Mouse (Mus musculus): ENCODE measurements at regions not wholly inside any gene's neighbourhood (a gene's known extent, or its start where the extent isn't known, plus 50 kb on each side); places are given as distances from the start of the nearest gene placed in this dataset.

DNA sequence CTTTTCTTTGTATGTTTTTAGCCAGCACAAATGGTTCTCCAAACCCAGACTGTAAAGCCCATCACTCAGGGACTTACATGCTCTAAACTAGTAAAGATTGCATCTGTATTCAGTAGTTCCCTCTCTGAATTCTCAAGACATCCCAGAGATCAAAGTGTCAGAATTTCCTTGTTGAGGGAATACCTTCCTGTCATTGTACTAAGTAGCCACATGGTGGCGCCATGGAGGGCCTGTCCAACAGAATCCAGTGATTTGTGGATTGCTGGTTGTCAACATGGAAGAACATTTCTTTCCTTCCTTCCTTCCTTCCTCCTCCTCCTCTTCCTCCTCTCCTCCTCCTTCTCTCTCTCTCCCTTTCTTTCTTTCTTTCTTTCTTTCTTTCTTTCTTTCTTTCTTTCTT is 93.6 kb upstream of the Trpm1 start:
- Histone ChIP-seq H3K4me1 (ENCODE audit: control insufficient read depth, insufficient read depth, insufficient read length, low read length) (peaks cover 14% of the 10 kb centered on the region), H3K36me3 (ENCODE audit: control insufficient read depth, insufficient read depth, low read length) (no peaks in the 10 kb centered on the region), H3K4me3 (ENCODE audit: low read depth, low read length) (no peak overlapping the region), H3K27me3 (ENCODE audit: control insufficient read depth, insufficient read depth, low read length) (no peaks in the 10 kb centered on the region), H3K27ac (ENCODE audit: insufficient read depth, low read depth, low read length) (no peak overlapping the region)
- 4% methylated on average over 1 of the region's 1 CpGs for WGBS
- no peak for TF ChIP-seq CTCF (IDR thresholded peaks at IDR 0.05; ENCODE audit: extremely low read depth, insufficient read length, insufficient replicate concordance, low read depth, low read length)
- no peak for TF ChIP-seq POLR2A (IDR thresholded peaks at IDR 0.05; ENCODE audit: low read depth, low read length)

DNA sequence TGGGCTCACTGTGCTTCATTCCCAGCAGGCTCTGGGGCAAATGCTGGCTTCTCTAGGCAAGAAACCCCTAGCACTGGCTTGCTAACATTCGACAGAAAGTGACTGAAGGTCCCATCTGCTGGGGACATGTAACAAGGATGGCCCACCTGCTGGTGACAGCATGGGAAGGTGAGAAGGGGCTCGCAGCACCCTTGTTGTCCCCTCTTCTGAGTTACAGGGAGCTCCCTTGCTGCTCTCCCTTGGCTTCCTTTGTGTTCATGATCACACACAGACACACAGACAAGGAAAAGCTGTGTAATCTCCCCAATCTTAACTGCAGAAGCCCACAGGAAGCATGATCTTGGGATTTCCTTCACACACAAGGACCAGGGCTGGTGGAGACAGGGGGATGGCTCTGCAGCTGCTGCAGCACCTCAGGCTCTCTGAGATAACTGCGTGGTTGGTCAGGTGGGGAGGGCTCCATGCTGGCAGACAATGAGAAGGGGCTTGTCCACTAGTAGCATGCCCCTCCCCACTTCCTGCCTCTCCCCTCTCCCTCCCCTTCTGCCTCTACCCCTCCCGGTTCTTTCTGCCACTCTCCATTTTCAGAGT is 95.3 kb upstream of the Trpm1 start:
- 43% methylated on average over 4 of the region's 4 CpGs for WGBS
- H3K27me3 ChIP-seq (ENCODE audit: control insufficient read depth, insufficient read depth, low read length) = no peaks in the 10 kb centered on the region
- peak overlapping the region; percentile 9; the same call in 1 of the 2 replicates for H3K4me3 ChIP-seq (ENCODE audit: low read depth, low read length)
- peaks cover 14% of the 10 kb centered on the region for H3K4me1 ChIP-seq (ENCODE audit: control insufficient read depth, insufficient read depth, insufficient read length, low read length)
- no peaks in the 10 kb centered on the region for H3K36me3 ChIP-seq (ENCODE audit: control insufficient read depth, insufficient read depth, low read length)
- no peak for TF ChIP-seq POLR2A (IDR thresholded peaks at IDR 0.05; ENCODE audit: low read depth, low read length)
- peak; percentile 13; the same call in 1 of the 2 replicates for TF ChIP-seq CTCF (IDR thresholded peaks at IDR 0.05; ENCODE audit: extremely low read depth, insufficient read length, insufficient replicate concordance, low read depth, low read length)
- H3K27ac ChIP-seq (ENCODE audit: insufficient read depth, low read depth, low read length) = peak overlapping the region; percentile 27

DNA sequence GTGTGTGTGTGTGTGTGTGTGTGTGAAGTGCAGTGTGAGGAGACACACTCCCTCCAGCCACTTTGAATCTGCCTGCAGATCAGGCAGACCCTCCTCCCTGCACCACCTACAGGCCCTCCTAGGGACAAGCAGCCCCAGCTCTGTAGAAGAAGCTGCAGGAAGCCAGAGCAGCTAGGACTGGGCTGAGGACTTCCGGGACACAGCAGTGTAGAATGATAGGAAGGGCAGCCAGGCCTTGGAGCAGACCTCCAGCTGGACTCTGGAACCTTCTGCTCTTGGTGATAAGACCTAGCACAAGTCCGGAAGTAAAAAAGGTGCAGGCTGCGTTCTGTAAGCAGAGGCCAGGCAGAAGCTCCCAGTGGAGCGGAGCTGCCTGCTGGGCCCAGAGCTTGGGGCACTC is 95.8 kb upstream of the Trpm1 start:
- H3K36me3 ChIP-seq (ENCODE audit: control insufficient read depth, insufficient read depth, low read length) = no peaks in the 10 kb centered on the region
- H3K4me3 ChIP-seq (ENCODE audit: low read depth, low read length) = peak overlapping the region; percentile 9; the same call in 1 of the 2 replicates
- no peak; the same call in 1 of the 2 replicates for TF ChIP-seq CTCF (IDR thresholded peaks at IDR 0.05; ENCODE audit: extremely low read depth, insufficient read length, insufficient replicate concordance, low read depth, low read length)
- TF ChIP-seq POLR2A (IDR thresholded peaks at IDR 0.05; ENCODE audit: low read depth, low read length) = peak; percentile 33
- 18% methylated on average over 4 of the region's 4 CpGs for WGBS
- peaks cover 14% of the 10 kb centered on the region for H3K4me1 ChIP-seq (ENCODE audit: control insufficient read depth, insufficient read depth, insufficient read length, low read length)
- H3K27ac ChIP-seq (ENCODE audit: insufficient read depth, low read depth, low read length) = peak overlapping the region; percentile 27
- no peaks in the 10 kb centered on the region for H3K27me3 ChIP-seq (ENCODE audit: control insufficient read depth, insufficient read depth, low read length)

DNA sequence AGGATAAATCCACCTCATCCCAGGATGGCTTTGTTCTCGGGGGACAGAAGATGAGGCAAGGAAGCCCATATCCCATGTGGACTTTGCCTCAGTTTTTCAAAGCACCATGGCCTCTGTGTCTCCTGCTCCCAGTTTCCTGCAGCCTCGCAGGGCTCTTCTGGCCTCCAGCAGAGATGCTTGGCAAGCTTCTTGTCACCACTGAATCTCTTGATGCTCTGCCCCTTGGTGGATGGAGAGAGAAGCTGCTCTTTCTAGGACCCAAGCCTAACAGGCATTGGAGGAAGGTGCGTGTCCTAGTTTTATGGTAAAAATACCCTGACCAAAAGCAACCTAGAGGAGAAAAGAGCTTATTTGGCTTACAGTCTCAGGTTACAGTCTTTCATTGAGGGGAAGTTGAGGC is 97.1 kb upstream of the Trpm1 start:
- Histone ChIP-seq H3K27me3 (ENCODE audit: control insufficient read depth, insufficient read depth, low read length) (no peaks in the 10 kb centered on the region), H3K4me1 (ENCODE audit: control insufficient read depth, insufficient read depth, insufficient read length, low read length) (peaks cover 14% of the 10 kb centered on the region), H3K36me3 (ENCODE audit: control insufficient read depth, insufficient read depth, low read length) (no peaks in the 10 kb centered on the region), H3K27ac (ENCODE audit: insufficient read depth, low read depth, low read length) (no peak overlapping the region), H3K4me3 (ENCODE audit: low read depth, low read length) (no peak overlapping the region)
- WGBS = 77% methylated on average over 3 of the region's 3 CpGs
- no peak for TF ChIP-seq POLR2A (IDR thresholded peaks at IDR 0.05; ENCODE audit: low read depth, low read length)
- TF ChIP-seq CTCF (IDR thresholded peaks at IDR 0.05; ENCODE audit: extremely low read depth, insufficient read length, insufficient replicate concordance, low read depth, low read length) = no peak

DNA sequence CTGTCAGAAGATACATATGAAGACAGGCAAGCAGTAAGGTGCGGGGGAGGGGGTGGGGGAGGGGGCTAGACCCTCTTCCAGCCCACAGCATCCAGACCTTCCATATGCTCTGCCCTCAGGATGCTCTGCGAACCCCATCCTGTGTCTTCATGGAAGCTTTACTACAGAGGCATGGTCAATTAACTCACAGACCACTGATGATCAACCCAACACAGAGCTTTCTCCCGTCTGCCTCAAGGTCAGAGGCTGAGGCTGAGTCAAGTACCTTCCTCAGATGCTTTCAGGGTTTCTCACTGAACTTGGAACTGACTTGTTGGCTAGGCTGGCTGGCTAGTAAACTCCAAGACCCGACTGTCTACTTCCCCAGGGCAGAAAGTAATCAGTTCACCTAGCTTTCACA is 98.6 kb upstream of the Trpm1 start:
- Histone ChIP-seq H3K27ac (ENCODE audit: insufficient read depth, low read depth, low read length) (no peak overlapping the region), H3K4me3 (ENCODE audit: low read depth, low read length) (no peak overlapping the region), H3K4me1 (ENCODE audit: control insufficient read depth, insufficient read depth, insufficient read length, low read length) (peaks cover 14% of the 10 kb centered on the region), H3K36me3 (ENCODE audit: control insufficient read depth, insufficient read depth, low read length) (no peaks in the 10 kb centered on the region), H3K27me3 (ENCODE audit: control insufficient read depth, insufficient read depth, low read length) (no peaks in the 10 kb centered on the region)
- WGBS = 80% methylated on average over 4 of the region's 4 CpGs
- TF ChIP-seq POLR2A (IDR thresholded peaks at IDR 0.05; ENCODE audit: low read depth, low read length) (no peak), CTCF (IDR thresholded peaks at IDR 0.05; ENCODE audit: extremely low read depth, insufficient read length, insufficient replicate concordance, low read depth, low read length) (no peak)

DNA sequence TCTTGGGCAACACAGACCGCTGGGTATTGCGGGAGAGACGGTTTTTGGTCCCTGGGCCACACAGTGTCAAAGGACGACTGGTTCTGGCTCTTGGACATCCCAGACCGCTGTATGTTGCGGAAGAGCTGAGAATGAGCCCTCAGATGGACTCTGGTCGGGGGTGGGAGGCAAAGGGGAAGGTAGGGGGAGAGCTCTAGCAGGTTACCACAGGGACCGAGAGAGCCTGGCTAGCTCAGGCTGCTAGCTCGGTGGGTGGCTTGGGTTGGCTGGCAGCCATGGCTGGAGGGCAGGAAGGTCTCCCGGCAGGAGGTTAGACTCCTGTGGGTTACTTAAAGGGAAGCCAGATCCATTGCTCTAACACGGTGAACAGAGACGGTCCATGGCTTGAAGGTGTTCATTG is 99.9 kb upstream of the Trpm1 start:
- Histone ChIP-seq H3K36me3 (ENCODE audit: control insufficient read depth, insufficient read depth, low read length) (no peaks in the 10 kb centered on the region), H3K27ac (ENCODE audit: insufficient read depth, low read depth, low read length) (no peak overlapping the region), H3K4me1 (ENCODE audit: control insufficient read depth, insufficient read depth, insufficient read length, low read length) (peaks cover 17% of the 10 kb centered on the region), H3K27me3 (ENCODE audit: control insufficient read depth, insufficient read depth, low read length) (no peaks in the 10 kb centered on the region), H3K4me3 (ENCODE audit: low read depth, low read length) (no peak overlapping the region)
- 68% methylated on average over 12 of the region's 12 CpGs for WGBS
- no peak for TF ChIP-seq POLR2A (IDR thresholded peaks at IDR 0.05; ENCODE audit: low read depth, low read length)
- no peak for TF ChIP-seq CTCF (IDR thresholded peaks at IDR 0.05; ENCODE audit: extremely low read depth, insufficient read length, insufficient replicate concordance, low read depth, low read length)

DNA sequence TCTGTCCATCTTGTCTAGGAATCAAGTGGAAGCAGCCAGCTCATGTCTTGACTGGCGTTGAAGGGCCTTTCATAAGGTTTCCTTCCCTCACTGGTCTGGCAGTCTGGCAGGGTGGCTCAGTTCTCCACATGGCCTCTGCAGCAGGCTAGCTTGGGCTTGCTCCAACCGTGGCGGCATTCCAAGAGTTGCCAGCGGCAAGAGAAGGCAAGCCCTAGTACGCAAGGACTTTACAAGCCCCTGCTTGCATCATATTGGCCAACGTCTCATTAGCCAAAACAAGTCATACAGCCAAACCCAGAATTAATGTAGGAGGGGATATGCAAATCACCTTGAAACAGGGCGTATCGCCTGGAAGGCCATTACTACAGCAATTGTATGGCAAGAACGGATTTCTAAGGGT is 101.2 kb upstream of the Trpm1 start:
- no peaks in the 10 kb centered on the region for H3K36me3 ChIP-seq (ENCODE audit: control insufficient read depth, insufficient read depth, low read length)
- H3K27ac ChIP-seq (ENCODE audit: insufficient read depth, low read depth, low read length) = no peak overlapping the region
- H3K4me3 ChIP-seq (ENCODE audit: low read depth, low read length) = no peak overlapping the region
- 75% methylated on average over 9 of the region's 9 CpGs for WGBS
- peaks cover 10% of the 10 kb centered on the region for H3K4me1 ChIP-seq (ENCODE audit: control insufficient read depth, insufficient read depth, insufficient read length, low read length)
- H3K27me3 ChIP-seq (ENCODE audit: control insufficient read depth, insufficient read depth, low read length) = no peaks in the 10 kb centered on the region
- TF ChIP-seq POLR2A (IDR thresholded peaks at IDR 0.05; ENCODE audit: low read depth, low read length) (no peak), CTCF (IDR thresholded peaks at IDR 0.05; ENCODE audit: extremely low read depth, insufficient read length, insufficient replicate concordance, low read depth, low read length) (no peak)

Measured in small intestine, adult 2 months (tissue).